Mouse (Mus musculus) MEL-GATA-1-ER (cell line): ENCODE data around the gene Mcoln2.

Experiments
- DNase-seq: peaks from one replicate; pipeline ENCODE4 v3.0.0-alpha.2; 2012; ENCODE audit warnings: low read depth; ENCODE audit errors: extremely low read depth

The Mcoln2 gene

DNA sequence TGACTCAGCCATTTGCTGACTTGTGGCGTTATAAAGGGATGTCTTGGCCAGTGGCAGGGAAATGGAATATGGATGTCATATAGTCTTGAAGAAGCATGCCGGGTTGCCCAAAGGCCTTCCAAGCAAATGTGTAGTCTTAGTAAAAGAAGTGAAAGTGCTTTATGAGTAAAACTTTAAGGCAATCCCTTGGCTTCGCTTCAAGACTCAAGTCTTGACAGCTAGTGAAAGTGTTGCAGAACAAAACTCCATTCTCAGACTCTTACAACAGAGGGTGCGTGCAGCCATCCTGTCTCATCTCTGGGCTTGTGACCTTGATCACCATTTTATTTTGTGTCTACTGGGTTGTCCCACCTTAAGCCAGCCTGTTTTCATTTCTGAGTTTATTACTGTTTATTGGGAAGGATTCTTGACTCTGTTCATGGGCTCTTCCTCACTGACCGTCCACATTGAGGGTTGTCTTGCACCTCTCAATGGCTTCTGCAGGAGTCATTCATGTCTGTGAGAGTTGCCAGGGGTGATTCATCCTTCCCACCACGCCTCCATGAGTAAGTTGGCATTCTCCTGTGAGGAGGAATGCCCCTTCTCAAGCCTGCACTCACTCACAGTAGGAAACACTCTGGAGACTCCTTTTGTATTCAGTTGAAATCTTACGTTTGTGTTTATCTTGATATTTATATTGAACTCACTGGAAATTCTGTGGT lies 75.6 kb downstream of the Mcoln2 start:
- no peak for DNase-seq

- no peak for DNase-seq
Measured at GRCm38 (mm10) chr3:146227427-146227826, 77.8 kb downstream of the Mcoln2 start.

DNA sequence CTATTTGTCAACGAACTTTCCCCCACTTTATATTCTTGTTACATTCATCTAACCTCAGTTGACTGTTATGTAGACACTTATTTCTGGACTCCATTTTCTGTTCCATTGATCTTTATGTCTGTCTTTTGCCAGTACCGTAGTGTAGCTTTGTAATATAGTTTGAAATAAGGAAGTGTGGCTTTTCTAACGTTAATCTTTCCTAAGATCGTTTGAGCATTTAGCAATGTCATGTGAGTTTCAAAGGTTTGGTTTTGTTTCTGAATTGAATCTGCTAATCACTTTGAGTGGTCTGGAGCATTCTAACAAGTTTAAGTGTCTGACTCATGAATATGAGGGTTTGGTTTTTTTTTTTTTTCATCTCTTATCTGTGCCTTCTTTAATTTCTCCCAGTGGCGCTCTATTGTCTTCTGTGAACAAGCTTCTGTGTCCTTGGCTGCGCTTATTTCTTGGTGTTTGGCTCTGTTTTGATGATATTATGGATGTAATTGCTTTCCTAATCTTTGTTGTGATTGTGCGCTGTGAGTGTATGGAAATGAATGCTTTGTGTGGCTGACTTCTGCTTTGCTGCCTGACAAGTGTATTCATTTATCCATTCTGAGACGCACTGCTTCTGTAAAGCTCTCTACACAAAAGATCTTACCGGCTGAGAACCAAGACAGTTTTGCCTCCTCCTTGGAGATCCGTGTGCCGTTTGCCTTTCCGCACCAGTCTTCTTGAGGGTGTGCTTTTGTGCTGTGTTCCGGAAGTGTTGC lies 79.1 kb downstream of the Mcoln2 start:
- DNase-seq = no peak

GRCm38 (mm10) chr3:146232708-146233107 lies 83.1 kb downstream of the Mcoln2 start:
- DNase-seq = no peak

DNA sequence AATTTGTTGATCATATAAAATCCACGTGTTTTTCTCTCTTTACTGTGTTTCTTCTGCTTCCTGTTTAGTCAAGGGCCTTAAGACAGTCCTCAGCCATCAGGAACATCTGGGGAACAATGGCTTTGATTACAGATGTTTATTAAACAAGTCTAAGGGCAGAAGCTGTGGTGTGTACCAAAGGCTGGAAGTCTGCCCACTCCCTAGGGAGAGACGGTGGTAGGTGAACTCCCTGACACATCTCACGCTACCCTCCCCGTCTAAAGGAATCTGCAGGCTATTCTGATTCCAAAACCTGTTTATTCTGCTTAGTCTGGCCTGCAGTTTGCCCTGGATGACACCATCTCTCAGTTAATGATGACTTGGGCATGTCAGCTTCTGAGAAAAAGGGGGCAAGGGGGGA lies 84.1 kb downstream of the Mcoln2 start:
- no peak for DNase-seq

GRCm38 (mm10) chr3:146234530-146234929 lies 84.9 kb downstream of the Mcoln2 start:
- DNase-seq = peak; percentile 60

GRCm38 (mm10) chr3:146236280-146236679 lies 86.6 kb downstream of the Mcoln2 start:
- DNase-seq = no peak

GRCm38 (mm10) chr3:146237676-146238075 lies 88.0 kb downstream of the Mcoln2 start:
- no peak for DNase-seq

DNA sequence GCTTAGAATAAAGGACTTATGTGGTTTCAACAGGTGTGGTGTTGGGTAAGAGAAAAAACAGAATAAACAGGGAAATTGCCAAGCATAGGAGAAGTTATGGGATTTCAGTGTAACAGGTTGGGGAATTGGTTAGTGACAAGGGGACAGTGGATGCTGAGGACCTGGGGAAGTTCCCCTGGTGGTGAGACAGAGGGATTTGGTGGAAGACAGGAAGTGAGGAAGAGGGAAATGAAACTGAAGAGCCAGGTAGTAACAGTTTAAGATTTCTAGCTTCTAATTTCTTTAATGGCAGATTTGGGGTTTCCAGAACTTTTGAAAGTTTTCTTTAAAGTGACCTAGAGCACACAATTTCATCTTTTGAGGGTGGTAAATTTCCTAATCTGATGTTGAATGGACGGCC lies 95.0 kb downstream of the Mcoln2 start:
- no peak for DNase-seq
